Mouse (Mus musculus): ENCODE data around the gene Pkhd1.

DNA sequence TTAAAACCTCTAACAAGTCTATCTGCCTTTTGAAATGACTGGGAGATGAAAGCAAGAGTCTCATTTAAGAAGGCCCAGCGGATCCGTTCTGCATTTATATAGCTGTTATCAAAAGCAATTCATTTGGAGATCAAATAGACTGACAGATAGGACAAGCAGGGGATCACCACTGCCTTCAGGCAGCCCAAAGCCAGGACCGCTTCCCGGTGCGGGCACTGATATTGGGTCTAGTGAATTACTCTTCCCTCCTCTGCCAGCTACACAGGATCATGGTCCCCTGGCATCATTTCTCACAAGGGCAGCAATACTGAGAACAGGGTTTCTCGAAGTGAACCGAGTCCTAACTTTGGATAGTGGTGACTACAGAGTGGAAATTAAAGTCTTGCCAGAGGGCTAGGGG, 582.6 kb downstream of the Pkhd1 start:
- no peak for TF ChIP-seq CTCF (IDR thresholded peaks at IDR 0.05; ENCODE audit: low read depth, low read length)
- no peak for TF ChIP-seq POLR2A (IDR thresholded peaks at IDR 0.05; ENCODE audit: extremely low read depth, insufficient read depth, low read length)
